In genomic region chr17:24513609-24514008, GRCm38 (mm10) we compare ENCODE assay signal across 9 mouse cellular contexts. TPM values are rescaled to one million over a fixed set of nuclear protein-coding genes. Genes with fewer than 3 reads are reported as not detected.
A peak's percentile ranks its signal among the peaks of the same experiment; 100 is the strongest.
DNase-seq lines count a peak whose midpoint lies in the region; ATAC-seq and TF ChIP-seq lines count a peak whose summit lies in the region.
"Had no signal": no experiment of that assay in that cellular context is flagged by ENCODE, and none has a peak within 500 bp of the region (broad histone marks: within the 10 kb centered on the region; RNA-seq: fewer than 3 reads in every experiment).

No protein-coding gene starts in this region.

- DNase-seq in gastrocnemius, adult 18-20 months (ENCODE audit: low spot score): peak; percentile 35
- DNase-seq in gastrocnemius, adult 8-10 months (ENCODE audit: low spot score in 2 of 2): no peak
- DNase-seq in adrenal gland, postnatal 25 days: peak; percentile 63
- DNase-seq in hindbrain, postnatal 0 days (ENCODE audit: low spot score): peak; percentile 78
- DNase-seq in left cerebral cortex, postnatal 25 days (ENCODE audit: low spot score in 2 of 2): peak; percentile 74 to 80
- DNase-seq in thymus, postnatal 25 days: peak; percentile 15

- no peaks in the 10 kb centered on the region for H3K27me3 ChIP-seq in forebrain, embryonic 13.5 days
- no peaks in the 10 kb centered on the region for H3K27me3 ChIP-seq in hindbrain, postnatal 0 days (ENCODE audit: insufficient read depth, low read length)
- no peaks in the 10 kb centered on the region for H3K27me3 ChIP-seq in midbrain, embryonic 12.5 days

- H3K4me1 ChIP-seq in forebrain, embryonic 13.5 days: no peaks in the 10 kb centered on the region
- H3K4me1 ChIP-seq in hindbrain, postnatal 0 days (ENCODE audit: insufficient read depth, low read length): no peaks in the 10 kb centered on the region
- no peaks in the 10 kb centered on the region for H3K4me1 ChIP-seq in midbrain, embryonic 12.5 days

- no peak overlapping the region for H3K4me2 ChIP-seq in forebrain, embryonic 13.5 days
- no peak overlapping the region for H3K4me2 ChIP-seq in hindbrain, postnatal 0 days (ENCODE audit: low read depth, low read length)
- H3K4me2 ChIP-seq in midbrain, embryonic 12.5 days (replicated peaks): no peak overlapping the region

- no peak overlapping the region for H3K27ac ChIP-seq in forebrain, embryonic 13.5 days
- H3K27ac ChIP-seq in hindbrain, postnatal 0 days: no peak overlapping the region
- no peak overlapping the region for H3K27ac ChIP-seq in midbrain, embryonic 12.5 days (replicated peaks)

- H3K36me3 ChIP-seq in forebrain, embryonic 13.5 days (ENCODE audit: poor library complexity, severe bottlenecking): peaks cover 96% of the 10 kb centered on the region
- H3K36me3 ChIP-seq in hindbrain, postnatal 0 days (ENCODE audit: insufficient read depth, low read length): peaks cover 73% of the 10 kb centered on the region
- peaks cover 95% of the 10 kb centered on the region for H3K36me3 ChIP-seq in midbrain, embryonic 12.5 days

- peak; percentile 85 for TF ChIP-seq CTCF in hindbrain, postnatal 0 days (IDR thresholded peaks at IDR 0.05; ENCODE audit: low read depth)

- no peak overlapping the region for H3K4me3 ChIP-seq in forebrain, embryonic 13.5 days
- no peak overlapping the region for H3K4me3 ChIP-seq in hindbrain, postnatal 0 days (ENCODE audit: low read length)
- H3K4me3 ChIP-seq in midbrain, embryonic 12.5 days: no peak overlapping the region

- ATAC-seq in forebrain, embryonic 13.5 days: peak; percentile 61
- ATAC-seq in hindbrain, postnatal 0 days: peak; percentile 77
- 0 out of 2 replicates have a peak, but pooled peaks have one; percentile 47 for ATAC-seq in midbrain, embryonic 12.5 days (ENCODE audit: low FRiP score, low read depth)

- 50% methylated on average over 5 of the region's 5 CpGs for WGBS in forebrain, embryonic 13.5 days
- 57% methylated on average over 5 of the region's 5 CpGs for WGBS in hindbrain, postnatal 0 days
- WGBS in midbrain, embryonic 12.5 days: 57% methylated on average over 5 of the region's 5 CpGs

- intact Hi-C loops in left cerebral cortex, postnatal 25 days (cut with DNase I): loop anchor here (2.0 kb wide), 1 partner anchor 35 kb away; the partner anchor contains the start of gene Mlst8

- H3K9ac ChIP-seq in forebrain, embryonic 13.5 days: no peak overlapping the region; the same call in 1 of the 2 replicates
- no peak overlapping the region for H3K9ac ChIP-seq in hindbrain, postnatal 0 days (replicated peaks; ENCODE audit: low read length)
- H3K9ac ChIP-seq in midbrain, embryonic 12.5 days (replicated peaks): no peak overlapping the region

- no peaks in the 10 kb centered on the region for H3K9me3 ChIP-seq in forebrain, embryonic 13.5 days (replicated peaks)
- no peaks in the 10 kb centered on the region for H3K9me3 ChIP-seq in hindbrain, postnatal 0 days (ENCODE audit: low read length)
- no peaks in the 10 kb centered on the region for H3K9me3 ChIP-seq in midbrain, embryonic 12.5 days

RNA-seq across cellular contexts. Expression of gene Traf7, which starts 14.1 kb away (rescaled TPM):
- 10 to 100 TPM; 25.7 to 29.7 TPM for total RNA-seq in gastrocnemius, adult 18-20 months (2021)
- total RNA-seq in gastrocnemius, adult 8-10 months (2022): 10 to 100 TPM; 25.0 to 28.2 (median 26.2) TPM
- total RNA-seq in adrenal gland, postnatal 25 days (2021): 105 and 133 TPM in 2 replicates
- 97.1 and 109 TPM in 2 replicates for polyA plus RNA-seq in forebrain, embryonic 13.5 days (2015; fragmentation: Nextera tagmentation; extraction: Ambion mirVana)
- total RNA-seq in hindbrain, postnatal 0 days (2014; rRNA removed): 159 and 165 TPM in 2 replicates
- 64.0 and 66.1 TPM in 2 replicates for polyA plus RNA-seq in hindbrain, postnatal 0 days (2015; fragmentation: Nextera tagmentation; extraction: Ambion mirVana)
- 10 to 100 TPM; 75.1 to 77.7 TPM for total RNA-seq in left cerebral cortex, postnatal 25 days (2021)
- polyA plus RNA-seq in midbrain, embryonic 12.5 days (2016; fragmentation: Nextera tagmentation; extraction: Ambion mirVana): 92.4 and 94.9 TPM in 2 replicates

RNA-seq across cellular contexts. Expression of gene Rab26, which starts 20.4 kb away (rescaled TPM):
- not detected for total RNA-seq in gastrocnemius, adult 18-20 months (2021)
- total RNA-seq in gastrocnemius, adult 8-10 months (2022): under 1 TPM in 1 of 4 experiments, not detected in 3; 0.27 TPM
- 1.3 and 1.4 TPM in 2 replicates for total RNA-seq in adrenal gland, postnatal 25 days (2021)
- 3.7 and 4.1 TPM in 2 replicates for polyA plus RNA-seq in forebrain, embryonic 13.5 days (2015; fragmentation: Nextera tagmentation; extraction: Ambion mirVana)
- total RNA-seq in hindbrain, postnatal 0 days (2014; rRNA removed): 2.7 and 4.0 TPM in 2 replicates
- polyA plus RNA-seq in hindbrain, postnatal 0 days (2015; fragmentation: Nextera tagmentation; extraction: Ambion mirVana): 10.6 and 14.7 TPM in 2 replicates
- 10 to 100 TPM; 53.4 to 59.5 TPM for total RNA-seq in left cerebral cortex, postnatal 25 days (2021)
- 1.9 and 2.2 TPM in 2 replicates for polyA plus RNA-seq in midbrain, embryonic 12.5 days (2016; fragmentation: Nextera tagmentation; extraction: Ambion mirVana)
- total RNA-seq: hematopoietic stem cell, adult 5-6 weeks had no signal

RNA-seq across cellular contexts. Expression of gene Caskin1, which starts 25.2 kb away (rescaled TPM):
- under 1 TPM; 0.09 to 0.17 TPM for total RNA-seq in gastrocnemius, adult 18-20 months (2021)
- under 1 TPM in 2 of 4 experiments, not detected in 2; 0.05 to 0.21 TPM for total RNA-seq in gastrocnemius, adult 8-10 months (2022)
- total RNA-seq in adrenal gland, postnatal 25 days (2021): 26.2 and 60.8 TPM in 2 replicates
- polyA plus RNA-seq in forebrain, embryonic 13.5 days (2015; fragmentation: Nextera tagmentation; extraction: Ambion mirVana): 15.0 and 16.7 TPM in 2 replicates
- 152 and 163 TPM in 2 replicates for total RNA-seq in hindbrain, postnatal 0 days (2014; rRNA removed)
- polyA plus RNA-seq in hindbrain, postnatal 0 days (2015; fragmentation: Nextera tagmentation; extraction: Ambion mirVana): 42.1 and 43.7 TPM in 2 replicates
- total RNA-seq in left cerebral cortex, postnatal 25 days (2021): 100 to 1,000 TPM; 115 to 121 TPM
- 20.2 and 23.0 TPM in 2 replicates for polyA plus RNA-seq in midbrain, embryonic 12.5 days (2016; fragmentation: Nextera tagmentation; extraction: Ambion mirVana)
- total RNA-seq: hematopoietic stem cell, adult 5-6 weeks had no signal

RNA-seq across cellular contexts. Expression of gene Mlst8, which starts 34.7 kb away (rescaled TPM):
- 10 to 100 TPM in 1 of 2 experiments, 1 to 10 TPM in 1; 9.9 to 11.1 TPM for total RNA-seq in gastrocnemius, adult 18-20 months (2021)
- total RNA-seq in gastrocnemius, adult 8-10 months (2022): 10 to 100 TPM in 2 of 4 experiments, 1 to 10 TPM in 2; 8.2 to 11.3 (median 9.6) TPM
- total RNA-seq in adrenal gland, postnatal 25 days (2021): 29.7 and 37.3 TPM in 2 replicates
- polyA plus RNA-seq in forebrain, embryonic 13.5 days (2015; fragmentation: Nextera tagmentation; extraction: Ambion mirVana): 33.9 and 39.1 TPM in 2 replicates
- 45.9 and 55.3 TPM in 2 replicates for total RNA-seq in hindbrain, postnatal 0 days (2014; rRNA removed)
- polyA plus RNA-seq in hindbrain, postnatal 0 days (2015; fragmentation: Nextera tagmentation; extraction: Ambion mirVana): 26.3 and 26.4 TPM in 2 replicates
- total RNA-seq in left cerebral cortex, postnatal 25 days (2021): 10 to 100 TPM; 30.0 to 32.2 TPM
- 37.0 TPM in 2 replicates for polyA plus RNA-seq in midbrain, embryonic 12.5 days (2016; fragmentation: Nextera tagmentation; extraction: Ambion mirVana)

RNA-seq across cellular contexts. Expression of gene Pkd1, which starts 36.0 kb away (rescaled TPM):
- 10 to 100 TPM; 12.8 to 21.4 TPM for total RNA-seq in gastrocnemius, adult 18-20 months (2021)
- 10 to 100 TPM; 14.6 to 20.4 (median 19.0) TPM for total RNA-seq in gastrocnemius, adult 8-10 months (2022)
- 45.2 and 65.8 TPM in 2 replicates for total RNA-seq in adrenal gland, postnatal 25 days (2021)
- polyA plus RNA-seq in forebrain, embryonic 13.5 days (2015; fragmentation: Nextera tagmentation; extraction: Ambion mirVana): 11.9 and 16.9 TPM in 2 replicates
- total RNA-seq in hindbrain, postnatal 0 days (2014; rRNA removed): 87.9 and 99.2 TPM in 2 replicates
- polyA plus RNA-seq in hindbrain, postnatal 0 days (2015; fragmentation: Nextera tagmentation; extraction: Ambion mirVana): 14.9 and 16.0 TPM in 2 replicates
- 10 to 100 TPM; 66.4 to 84.7 TPM for total RNA-seq in left cerebral cortex, postnatal 25 days (2021)
- polyA plus RNA-seq in midbrain, embryonic 12.5 days (2016; fragmentation: Nextera tagmentation; extraction: Ambion mirVana): 25.1 and 27.1 TPM in 2 replicates

Comparison
In these comparisons a context has a peak if more than half of its experiments do, and no peak if none do; other contexts are left out.
1. DNase-seq: peak in gastrocnemius, adult 18-20 months (single experiment), adrenal gland, postnatal 25 days (single experiment), hindbrain, postnatal 0 days (single experiment), left cerebral cortex, postnatal 25 days (2 of 2) and thymus, postnatal 25 days (single experiment); none in gastrocnemius, adult 8-10 months (0 of 2).
2. RNA of gene Rab26, which starts 20.4 kb away (total RNA-seq): 53.4 to 59.5 TPM in left cerebral cortex, postnatal 25 days; 2.7 to 4.0 TPM in hindbrain, postnatal 0 days, 1.3 to 1.4 TPM in adrenal gland, postnatal 25 days, not detected in gastrocnemius, adult 18-20 months and 0.27 TPM in gastrocnemius, adult 8-10 months; every median in the first group is over 10 times any median in the second.
3. RNA of gene Caskin1, which starts 25.2 kb away (total RNA-seq): 152 to 163 TPM in hindbrain, postnatal 0 days, 115 to 121 TPM in left cerebral cortex, postnatal 25 days and 26.2 to 60.8 TPM in adrenal gland, postnatal 25 days; 0.09 to 0.17 TPM in gastrocnemius, adult 18-20 months and 0.05 to 0.21 TPM in gastrocnemius, adult 8-10 months; every median in the first group is over 10 times any median in the second.
4. Peak in every context shown above with its lines, with median percentiles within 50 percentile points of each other: ATAC-seq.